Mouse (Mus musculus) thymus, adult 2 months (tissue): ENCODE measurements around the gene Ccng2.

ENCODE experiments used
- CTCF ChIP-seq: fragments of 200-500 bp; IDR thresholded peaks from 2 replicates; pipeline ENCODE4 v1.5.1; 2012; ENCODE audit warnings: mild to moderate bottlenecking, control low read depth, low read length, moderate library complexity, borderline replicate concordance; ENCODE audit not compliant: control insufficient read depth, poor library complexity, insufficient read depth; ENCODE audit errors: extremely low read depth
- POLR2A ChIP-seq: fragments of 200-500 bp; IDR thresholded peaks from 2 replicates; pipeline ENCODE4 v1.6.1; 2012; ENCODE audit warnings: mild to moderate bottlenecking, low read length, control low read depth, moderate library complexity; ENCODE audit not compliant: control insufficient read depth, poor library complexity, insufficient read depth; ENCODE audit errors: extremely low read depth

- TF ChIP-seq CTCF (no peak), POLR2A (no peak)
Measured at GRCm38 (mm10) chr5:93296341-93296746, 29.3 kb downstream of the Ccng2 start.
